Mouse (Mus musculus): ENCODE data around the gene Actl7a.

Actl7a gene

GRCm38 (mm10) chr4:56757693-56758092 lies 14.5 kb downstream of the Actl7a start:
- DNase-seq (ENCODE audit: low spot score in 2 of 2): no peak

- no peak for DNase-seq (ENCODE audit: low spot score in 2 of 2)
Measured at GRCm38 (mm10) chr4:56767861-56768284, 24.7 kb downstream of the Actl7a start.

GRCm38 (mm10) chr4:56768913-56769312 lies 25.7 kb downstream of the Actl7a start:
- DNase-seq (ENCODE audit: low spot score in 2 of 2): no peak

- no peak for DNase-seq (ENCODE audit: low spot score in 2 of 2)
Measured at GRCm38 (mm10) chr4:56771065-56771464, 27.9 kb downstream of the Actl7a start.

GRCm38 (mm10) chr4:56791373-56791772 lies 48.2 kb downstream of the Actl7a start:
- no peak for DNase-seq (ENCODE audit: low spot score in 2 of 2)

All from frontal cortex, postnatal 10 days (tissue).